Mouse (Mus musculus) myocyte (in vitro differentiated cells): Measurements from ENCODE around the gene Dmbt1. TPM values are rescaled to one million over a fixed set of nuclear protein-coding genes. Genes with fewer than 3 reads are reported as not detected.
"Not testable (repeated sequence)": the region's sequence is repeated elsewhere in the genome, so short reads cannot be mapped to it uniquely, and the experiment has no call there.

Experiments used
- H3K27me3 ChIP-seq: one replicate; pipeline ENCODE4 v1.6.1; 2011; ENCODE audit not compliant: control insufficient read depth, insufficient read depth, insufficient read length
- H3K36me3 ChIP-seq: one replicate; pipeline ENCODE4 v1.6.1; 2011; ENCODE audit not compliant: control insufficient read depth, insufficient read depth
- H3K4me2 ChIP-seq: one replicate; pipeline ENCODE4 v1.6.1; 2011; ENCODE audit warnings: low read depth, control low read depth
- H3K4me3 ChIP-seq: one replicate; pipeline ENCODE4 v1.5.1; 2011; ENCODE audit warnings: mild to moderate bottlenecking, control low read depth, moderate library complexity
- H3K79me2 ChIP-seq: one replicate; pipeline ENCODE4 v1.6.1; 2011; ENCODE audit not compliant: control insufficient read depth, insufficient read depth
- H3ac ChIP-seq: one replicate; pipeline ENCODE4 v1.6.1; 2011; ENCODE audit not compliant: control insufficient read depth, insufficient read length
- CEBPB ChIP-seq: IDR thresholded peaks from 2 replicates; pipeline ENCODE4 v1.6.1; 2011; ENCODE audit warnings: mild to moderate bottlenecking, moderate library complexity; ENCODE audit not compliant: poor library complexity, insufficient read depth, severe bottlenecking
- E2F4 ChIP-seq: IDR thresholded peaks from one replicate; pipeline ENCODE4 v1.6.1; 2011; ENCODE audit warnings: mild to moderate bottlenecking, control low read depth, moderate library complexity; ENCODE audit not compliant: insufficient read depth
- MAX ChIP-seq: IDR thresholded peaks from one replicate; pipeline ENCODE4 v1.6.1; 2011; ENCODE audit warnings: low read depth, mild to moderate bottlenecking, control low read depth
- MYOD1 ChIP-seq, 3 experiments: IDR thresholded peaks; one replicate each; pipeline ENCODE4 v1.6.1; 2011; ENCODE audit warnings: control low read depth in 2 of 3, low read depth in 2 of 3, mild to moderate bottlenecking in 2 of 3, moderate library complexity in 1 of 3; ENCODE audit not compliant: insufficient read length in 2 of 3, control insufficient read depth in 1 of 3
- MYOG ChIP-seq, 3 experiments: IDR thresholded peaks; one replicate each; pipeline ENCODE4 v1.6.1; 2011; ENCODE audit warnings: control low read depth in 2 of 3, low read depth in 2 of 3, mild to moderate bottlenecking in 2 of 3; ENCODE audit not compliant: insufficient read length in 2 of 3, control insufficient read depth in 1 of 3, insufficient read depth in 1 of 3
- POLR2A ChIP-seq: IDR thresholded peaks from one replicate; pipeline ENCODE4 v1.6.1; 2011; ENCODE audit warnings: low read depth, mild to moderate bottlenecking, control low read depth, moderate library complexity; ENCODE audit not compliant: insufficient read length
- POLR2AphosphoS2 ChIP-seq: IDR thresholded peaks from one replicate; pipeline ENCODE4 v1.6.1; 2011; ENCODE audit warnings: low read depth, control low read depth; ENCODE audit not compliant: insufficient read length
- REST ChIP-seq: IDR thresholded peaks from one replicate; pipeline ENCODE4 v1.6.1; 2011; ENCODE audit warnings: mild to moderate bottlenecking, control low read depth, moderate library complexity; ENCODE audit not compliant: insufficient read depth, insufficient read length
- SRF ChIP-seq: IDR thresholded peaks from one replicate; pipeline ENCODE4 v1.6.1; 2011; ENCODE audit warnings: low read depth; ENCODE audit not compliant: control insufficient read depth, insufficient read length
- TCF12 ChIP-seq: IDR thresholded peaks from one replicate; pipeline ENCODE4 v1.6.1; 2011; ENCODE audit warnings: mild to moderate bottlenecking, control low read depth; ENCODE audit not compliant: poor library complexity, insufficient read depth, severe bottlenecking
- TCF3 ChIP-seq: IDR thresholded peaks from one replicate; pipeline ENCODE4 v1.6.1; 2011; ENCODE audit warnings: low read depth, control low read depth; ENCODE audit not compliant: insufficient read length
- USF1 ChIP-seq: IDR thresholded peaks from one replicate; pipeline ENCODE4 v1.6.1; 2011; ENCODE audit warnings: low read depth, mild to moderate bottlenecking, control low read depth, moderate library complexity
- polyA plus RNA-seq: library from polyadenylated mRNA; unstranded; fragments of >200 nt; fragmentation: generic; extraction: Trizol; gene quantifications from one replicate; pipeline ENCODE4 v1.2.1, GENCODE M21; 2012; ENCODE audit warnings: missing spikeins

Gene Dmbt1
- polyA plus RNA-seq, 1 experiment, result not detected

- no peaks in the 10 kb centered on the region for H3K79me2 ChIP-seq
- no peak overlapping the region for H3ac ChIP-seq
- no peaks in the 10 kb centered on the region for H3K36me3 ChIP-seq
- peaks cover 13% of the 10 kb centered on the region for H3K27me3 ChIP-seq
- H3K4me3 ChIP-seq, result no peak overlapping the region
- H3K4me2 ChIP-seq, result no peak overlapping the region
- TF ChIP-seq MAX (no peak), TCF12 (no peak), MYOD1 (IDR thresholded peaks at IDR 0.05; ENCODE audit: control insufficient read depth in 1 of 3, insufficient read length in 2 of 3, low read depth in 2 of 3) (no peak), POLR2AphosphoS2 (no peak), SRF (no peak), REST (no peak), CEBPB (no peak), TCF3 (no peak), E2F4 (no peak), MYOG (IDR thresholded peaks at IDR 0.05; ENCODE audit: control insufficient read depth in 1 of 3, insufficient read depth in 1 of 3, insufficient read length in 2 of 3, low read depth in 2 of 3) (no peak), USF1 (no peak), POLR2A (no peak)
Observed at GRCm38 (mm10) chr7:131062541-131062940, 30.7 kb downstream of the Dmbt1 start.

GRCm38 (mm10) chr7:131068191-131068590, 36.3 kb downstream of the Dmbt1 start:
- not testable (repeated sequence) for H3K79me2 ChIP-seq, H3K27me3 ChIP-seq, H3ac ChIP-seq, H3K4me2 ChIP-seq, H3K36me3 ChIP-seq, H3K4me3 ChIP-seq

- not testable (repeated sequence) for H3K4me2 ChIP-seq, H3K4me3 ChIP-seq, H3K27me3 ChIP-seq, H3K79me2 ChIP-seq, H3K36me3 ChIP-seq, H3ac ChIP-seq
Observed at GRCm38 (mm10) chr7:131073476-131073875, 41.6 kb downstream of the Dmbt1 start.

- not testable (repeated sequence) for H3K4me2 ChIP-seq, H3K36me3 ChIP-seq, H3ac ChIP-seq, H3K4me3 ChIP-seq, H3K79me2 ChIP-seq
- peak; percentile 67 for TF ChIP-seq TCF3
- TF ChIP-seq MYOD1 (IDR thresholded peaks at IDR 0.05; ENCODE audit: control insufficient read depth in 1 of 3, insufficient read length in 2 of 3, low read depth in 2 of 3), result peak in 2 of 3 experiments; percentile 64 to 81
- peak; percentile 60 for TF ChIP-seq TCF12
- peak; percentile 81 to 87 (median 85) for TF ChIP-seq MYOG (IDR thresholded peaks at IDR 0.05; ENCODE audit: control insufficient read depth in 1 of 3, insufficient read depth in 1 of 3, insufficient read length in 2 of 3, low read depth in 2 of 3)
- H3K27me3 ChIP-seq, result peaks cover 10% of the 10 kb centered on the region
Observed at GRCm38 (mm10) chr7:131074098-131074497, 42.2 kb downstream of the Dmbt1 start.

GRCm38 (mm10) chr7:131075956-131076355, 44.1 kb downstream of the Dmbt1 start:
- TF ChIP-seq USF1 (no peak), POLR2AphosphoS2 (no peak)
- Histone ChIP-seq H3K36me3 (no peaks in the 10 kb centered on the region), H3K27me3 (peaks cover 10% of the 10 kb centered on the region), H3K4me3 (no peak overlapping the region), H3K4me2 (no peak overlapping the region), H3K79me2 (no peaks in the 10 kb centered on the region), H3ac (no peak overlapping the region)

- not testable (repeated sequence) for H3ac ChIP-seq, H3K79me2 ChIP-seq, H3K36me3 ChIP-seq, H3K4me2 ChIP-seq, H3K4me3 ChIP-seq
- TF ChIP-seq MYOD1 (IDR thresholded peaks at IDR 0.05; ENCODE audit: control insufficient read depth in 1 of 3, insufficient read length in 2 of 3, low read depth in 2 of 3) (peak in 2 of 3 experiments; percentile 18 to 49), MYOG (IDR thresholded peaks at IDR 0.05; ENCODE audit: control insufficient read depth in 1 of 3, insufficient read depth in 1 of 3, insufficient read length in 2 of 3, low read depth in 2 of 3) (peak in 2 of 3 experiments; percentile 67 to 68)
- peaks cover 32% of the 10 kb centered on the region for H3K27me3 ChIP-seq
Observed at GRCm38 (mm10) chr7:131082403-131082802, 50.5 kb downstream of the Dmbt1 start.
